Comparison of ENCODE assay signal across 9 mouse cellular contexts in genomic region chr14:25594611-25595010, GRCm38 (mm10).
DNase-seq lines count a peak whose midpoint lies in the region; ATAC-seq and TF ChIP-seq lines count a peak whose summit lies in the region.
"Had no signal": no experiment of that assay in that cellular context is flagged by ENCODE, and none has a peak within 500 bp of the region (broad histone marks: within the 10 kb centered on the region; RNA-seq: fewer than 3 reads in every experiment).

No protein-coding gene starts in this region.

- peaks cover 12% of the 10 kb centered on the region for H3K4me1 ChIP-seq in spleen, adult 2 months (ENCODE audit: control insufficient read depth, insufficient read depth, insufficient read length)
- peaks cover 24% of the 10 kb centered on the region for H3K4me1 ChIP-seq in forebrain, embryonic 16.5 days (replicated peaks; ENCODE audit: control insufficient read depth, insufficient read depth, low read length)
- peaks cover 7% of the 10 kb centered on the region; the same call in 1 of the 2 replicates for H3K4me1 ChIP-seq in kidney, postnatal 0 days (replicated peaks; ENCODE audit: insufficient read depth, low read length)
- peaks cover 15% of the 10 kb centered on the region for H3K4me1 ChIP-seq in stomach, embryonic 15.5 days

- no peak for ATAC-seq in forebrain, embryonic 16.5 days
- peak; percentile 70 for ATAC-seq in kidney, postnatal 0 days (replicated peaks; ENCODE audit: low FRiP score, low read depth)
- no peak for ATAC-seq in stomach, embryonic 15.5 days (ENCODE audit: insufficient read depth, low FRiP score, low read depth)
- no peak for ATAC-seq in erythroblast, adult 5-6 weeks (replicated peaks; ENCODE audit: low FRiP score, poor library complexity, severe bottlenecking)

- H3K9ac ChIP-seq in forebrain, embryonic 16.5 days (replicated peaks; ENCODE audit: low read depth, low read length), result no peak overlapping the region
- no peak overlapping the region for H3K9ac ChIP-seq in kidney, postnatal 0 days (ENCODE audit: low read depth, low read length)
- H3K9ac ChIP-seq in stomach, embryonic 15.5 days, result no peak overlapping the region

- H3K27me3 ChIP-seq in spleen, adult 2 months (ENCODE audit: control insufficient read depth, insufficient read depth, low read length), result no peaks in the 10 kb centered on the region
- no peaks in the 10 kb centered on the region for H3K27me3 ChIP-seq in forebrain, embryonic 16.5 days (replicated peaks; ENCODE audit: control insufficient read depth, insufficient read depth, low read length)
- no peaks in the 10 kb centered on the region for H3K27me3 ChIP-seq in kidney, postnatal 0 days (ENCODE audit: insufficient read depth, low read length)
- H3K27me3 ChIP-seq in stomach, embryonic 15.5 days (replicated peaks), result no peaks in the 10 kb centered on the region

- no peak overlapping the region for H3K4me2 ChIP-seq in forebrain, embryonic 16.5 days (ENCODE audit: low read length)
- no peak overlapping the region for H3K4me2 ChIP-seq in kidney, postnatal 0 days (ENCODE audit: low read length)
- no peak overlapping the region for H3K4me2 ChIP-seq in stomach, embryonic 15.5 days

- DNase-seq in spleen, adult 2 months (ENCODE audit: low read depth in 1 of 2, low spot score in 2 of 2), result no peak
- no peak for DNase-seq in spleen, postnatal 14 days (ENCODE audit: low spot score in 2 of 2)
- DNase-seq in kidney, postnatal 0 days (ENCODE audit: low spot score), result no peak
- DNase-seq in right cerebral cortex, postnatal 25 days, result no peak
- DNase-seq in ovary, postnatal 14 days (ENCODE audit: low spot score), result no peak

- H3K4me3 ChIP-seq in spleen, adult 2 months (ENCODE audit: extremely low read depth, insufficient read depth, insufficient read length), result no peak overlapping the region
- H3K4me3 ChIP-seq in forebrain, embryonic 16.5 days (replicated peaks; ENCODE audit: low read length), result no peak overlapping the region
- H3K4me3 ChIP-seq in kidney, postnatal 0 days (replicated peaks; ENCODE audit: low read depth, low read length), result no peak overlapping the region
- H3K4me3 ChIP-seq in stomach, embryonic 15.5 days (replicated peaks), result no peak overlapping the region

- H3K36me3 ChIP-seq in spleen, adult 2 months (ENCODE audit: control insufficient read depth, insufficient read depth, low read length), result peaks cover 4% of the 10 kb centered on the region; the same call in 1 of the 2 replicates
- H3K36me3 ChIP-seq in forebrain, embryonic 16.5 days (ENCODE audit: control insufficient read depth, insufficient read depth), result no peaks in the 10 kb centered on the region
- H3K36me3 ChIP-seq in kidney, postnatal 0 days (ENCODE audit: insufficient read depth, low read length), result peaks cover 17% of the 10 kb centered on the region; the same call in 1 of the 2 replicates
- H3K36me3 ChIP-seq in stomach, embryonic 15.5 days, result peaks cover 8% of the 10 kb centered on the region

- 71% methylated on average over 4 of the region's 4 CpGs for WGBS in spleen, adult 2 months
- WGBS in forebrain, embryonic 16.5 days, result 59% methylated on average over 4 of the region's 4 CpGs
- WGBS in kidney, postnatal 0 days, result 57% methylated on average over 4 of the region's 4 CpGs
- 65% methylated on average over 4 of the region's 4 CpGs for WGBS in stomach, embryonic 15.5 days

- no peak for TF ChIP-seq CTCF in spleen, adult 2 months (IDR thresholded peaks at IDR 0.05; ENCODE audit: extremely low read depth, insufficient read depth, insufficient read length, insufficient replicate concordance)
- no peak for TF ChIP-seq CTCF in kidney, postnatal 0 days (IDR thresholded peaks at IDR 0.05; ENCODE audit: low read depth)

- TF ChIP-seq POLR2A in spleen, adult 2 months (IDR thresholded peaks at IDR 0.05; ENCODE audit: low read depth, low read length), result no peak

- no peaks in the 10 kb centered on the region for H3K9me3 ChIP-seq in forebrain, embryonic 16.5 days (ENCODE audit: control insufficient read depth, low read length)
- H3K9me3 ChIP-seq in kidney, postnatal 0 days (replicated peaks; ENCODE audit: low read length), result no peaks in the 10 kb centered on the region
- no peaks in the 10 kb centered on the region for H3K9me3 ChIP-seq in stomach, embryonic 15.5 days

- peak overlapping the region; percentile 26; the same call in 1 of the 2 replicates for H3K27ac ChIP-seq in spleen, adult 2 months (ENCODE audit: insufficient read depth, low read length)
- peak overlapping the region; percentile 57; the same call in 1 of the 2 replicates for H3K27ac ChIP-seq in forebrain, embryonic 16.5 days (ENCODE audit: low read length)
- H3K27ac ChIP-seq in kidney, postnatal 0 days, result no peak overlapping the region
- H3K27ac ChIP-seq in stomach, embryonic 15.5 days, result peak overlapping the region; percentile 54
- H3K27ac ChIP-seq: macrophage had no signal
